Mouse (Mus musculus): Measurements from ENCODE around the gene Scnn1a.

Scnn1a gene

DNA sequence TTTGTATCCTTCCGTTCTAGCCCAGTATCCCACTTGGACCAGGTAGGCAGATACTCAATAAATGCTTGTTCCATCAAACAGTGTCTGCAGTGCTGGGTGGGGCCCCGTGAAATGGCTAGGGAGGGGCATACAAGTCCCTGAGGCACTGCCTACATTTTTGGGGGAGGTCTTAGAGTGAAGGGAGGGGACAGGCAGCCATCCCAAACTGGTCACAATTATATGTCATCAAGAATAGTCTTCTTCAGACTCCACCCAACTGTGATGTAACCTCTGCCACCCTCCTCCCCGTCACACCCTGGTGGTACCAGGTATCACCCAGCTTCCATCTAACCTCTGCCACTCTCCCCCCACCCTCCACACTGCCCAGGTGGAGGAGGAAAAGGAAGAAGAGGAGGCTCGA lies 24.4 kb downstream of the Scnn1a start:
- DNase-seq, result no peak

DNA sequence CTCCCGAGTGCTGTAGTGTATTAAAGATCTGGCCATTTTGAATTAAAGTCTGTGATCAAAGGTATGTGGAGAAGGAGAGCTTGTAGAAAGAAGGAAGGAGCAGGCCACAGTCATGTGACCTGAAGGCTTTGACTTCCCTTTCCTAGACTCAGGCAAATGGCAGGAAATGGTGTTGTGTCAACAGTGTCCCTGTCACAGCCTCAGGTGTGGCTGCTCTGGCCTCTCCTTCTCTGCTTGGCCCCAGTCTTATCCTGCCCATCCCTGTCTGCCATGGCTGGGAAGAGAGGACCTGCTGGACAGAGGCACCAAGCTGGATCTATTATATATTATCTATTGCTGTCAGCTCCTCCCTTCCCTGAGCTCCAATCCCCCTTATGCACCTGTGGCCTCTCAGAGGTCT lies 25.2 kb downstream of the Scnn1a start:
- DNase-seq, result no peak

DNA sequence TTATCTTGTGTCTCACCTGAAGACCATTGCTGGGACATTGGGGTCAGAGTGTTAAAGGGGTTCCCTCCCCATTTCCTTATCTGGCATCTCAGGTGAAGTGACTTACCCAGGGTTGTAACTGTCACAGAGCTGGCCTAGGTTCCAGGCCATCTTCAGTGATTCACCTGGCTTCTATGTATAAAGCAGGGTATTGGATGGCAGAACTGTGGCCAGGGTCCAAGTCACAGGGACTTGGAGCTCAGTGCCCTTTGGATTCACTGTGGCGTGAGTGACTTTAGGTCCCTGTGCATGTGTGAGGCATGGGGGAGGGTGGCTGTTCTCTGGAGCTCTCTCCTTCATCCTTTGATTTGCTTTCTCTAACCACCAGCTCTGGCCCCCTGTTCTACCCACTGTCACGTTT lies 25.6 kb downstream of the Scnn1a start:
- DNase-seq, result no peak

DNA sequence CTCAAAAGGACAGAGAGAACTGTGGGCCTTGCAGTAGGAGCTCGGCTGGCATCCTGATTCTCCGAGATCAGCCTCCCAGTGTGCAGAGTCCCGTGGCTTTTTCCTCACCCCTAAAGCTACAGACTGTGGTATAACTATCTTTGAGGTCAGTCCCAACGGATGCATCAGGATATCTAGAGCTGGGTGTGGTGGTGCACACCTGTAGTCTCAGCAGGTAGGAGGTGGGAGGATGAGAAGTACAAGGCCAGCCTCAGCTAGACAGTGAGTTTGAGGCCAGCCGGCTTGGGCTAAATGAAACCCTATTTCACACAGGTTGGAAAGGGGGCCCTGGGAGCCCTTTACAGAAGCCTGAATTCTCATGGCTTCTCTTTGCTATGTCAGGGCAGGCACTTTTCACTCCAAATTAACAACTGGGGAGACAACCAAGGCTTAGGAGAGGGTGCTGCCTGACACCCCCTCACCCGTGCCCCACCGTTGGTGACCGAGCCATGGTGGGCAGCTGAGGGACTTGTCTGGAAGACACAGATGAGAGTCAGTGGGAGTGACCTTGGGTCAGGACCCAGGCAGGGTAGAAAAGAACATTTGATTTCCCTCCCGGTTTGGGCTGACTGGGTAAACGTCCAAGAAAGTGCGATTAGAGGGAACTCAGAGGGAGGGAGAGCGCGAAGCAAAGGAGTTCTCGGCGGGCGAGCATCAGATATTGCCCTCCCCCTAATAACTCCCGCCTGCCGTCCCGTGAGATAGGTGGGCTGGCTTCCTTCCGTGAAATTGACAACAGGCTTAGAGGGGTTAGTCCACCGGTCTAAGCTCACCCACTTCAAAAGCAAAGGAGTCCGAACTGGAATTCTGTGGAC lies 28.5 kb downstream of the Scnn1a start, which contains the start of gene Tnfrsf1a:
Gene Tnfrsf1a (plus strand): TSS at position 642 of the 854 bp plus-strand sequence.
- DNase-seq, result no peak

DNA sequence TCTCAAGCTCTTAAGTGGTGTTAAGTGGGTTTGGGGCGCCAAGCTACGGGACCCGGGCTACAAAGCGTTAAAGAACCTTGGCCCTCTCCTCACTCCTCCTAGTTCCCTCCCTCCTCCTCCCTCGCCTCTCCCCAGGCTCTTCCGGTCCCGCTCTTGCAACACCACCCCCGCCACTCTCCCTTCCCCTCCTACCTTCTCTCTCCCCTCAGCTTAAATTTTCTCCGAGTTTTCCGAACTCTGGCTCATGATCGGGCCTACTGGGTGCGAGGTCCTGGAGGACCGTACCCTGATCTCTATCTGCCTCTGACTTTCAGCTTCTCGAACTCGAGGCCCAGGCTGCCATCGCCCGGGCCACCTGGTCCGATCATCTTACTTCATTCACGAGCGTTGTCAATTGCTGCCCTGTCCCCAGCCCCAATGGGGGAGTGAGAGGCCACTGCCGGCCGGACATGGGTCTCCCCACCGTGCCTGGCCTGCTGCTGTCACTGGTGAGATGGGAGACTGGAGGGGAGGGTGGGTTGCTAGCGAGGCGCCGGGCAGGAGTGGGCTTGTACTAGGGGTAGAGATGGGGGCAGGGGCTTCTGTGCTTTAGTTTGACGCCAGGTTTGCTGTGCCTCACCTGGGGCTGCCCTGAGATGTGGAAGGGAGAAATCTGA lies 29.2 kb downstream of the Scnn1a start:
- peak; percentile 85 to 88 for DNase-seq

DNA sequence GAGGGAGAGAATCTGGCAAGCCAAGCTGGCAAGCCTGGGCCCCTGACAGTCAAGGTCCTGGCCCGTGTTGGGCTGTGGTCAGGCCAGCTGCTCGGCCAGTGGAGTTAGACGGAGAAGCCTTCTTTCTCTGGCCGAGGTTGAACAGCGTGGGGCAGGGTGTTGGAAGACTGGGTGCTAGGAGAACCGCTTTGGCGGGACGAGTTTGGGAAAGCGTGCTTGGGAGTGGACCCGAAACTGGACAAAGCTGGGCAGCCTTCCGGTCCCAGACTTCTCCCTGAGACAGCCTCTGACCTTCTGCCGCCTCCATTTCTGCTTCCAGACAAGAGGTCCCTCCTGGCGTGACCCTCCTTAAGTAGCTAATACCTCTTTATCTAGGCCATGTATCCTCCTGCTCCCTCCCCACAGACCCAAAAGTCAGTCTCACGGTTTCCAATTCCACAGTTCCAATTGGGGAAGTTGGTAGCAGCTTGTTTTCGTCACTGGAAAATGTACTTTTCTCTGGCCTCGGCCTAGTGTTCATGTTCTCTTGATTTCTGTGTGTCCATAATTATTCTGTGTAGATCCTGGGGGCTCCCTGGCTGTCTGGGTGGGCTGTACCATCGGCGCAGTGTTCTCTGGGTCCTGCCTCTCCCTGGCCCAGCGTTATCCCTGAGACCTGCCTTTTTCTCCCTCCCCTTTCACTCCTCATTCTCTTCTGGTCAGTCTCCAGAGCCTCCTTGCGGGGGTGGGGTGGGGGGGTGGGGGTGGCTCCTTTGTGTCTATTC lies 30.0 kb downstream of the Scnn1a start:
- DNase-seq, result peak; percentile 57 to 60

DNA sequence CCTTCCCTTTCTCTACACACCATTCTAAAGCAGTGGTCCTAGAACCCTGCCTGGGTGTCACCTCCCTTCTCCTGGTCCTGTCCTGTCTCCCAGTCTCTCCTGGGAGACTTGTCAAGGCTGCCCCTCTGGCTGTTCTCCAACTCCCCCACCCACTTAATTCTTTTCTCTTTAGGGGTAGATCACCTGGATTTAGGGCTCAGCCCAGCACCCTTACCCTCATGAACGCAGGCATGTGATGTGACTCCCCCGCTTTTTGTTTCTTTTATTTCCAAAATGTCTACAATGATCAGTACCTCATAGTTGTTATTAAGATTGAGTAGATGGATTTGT lies 30.5 kb downstream of the Scnn1a start:
- DNase-seq, result no peak

DNA sequence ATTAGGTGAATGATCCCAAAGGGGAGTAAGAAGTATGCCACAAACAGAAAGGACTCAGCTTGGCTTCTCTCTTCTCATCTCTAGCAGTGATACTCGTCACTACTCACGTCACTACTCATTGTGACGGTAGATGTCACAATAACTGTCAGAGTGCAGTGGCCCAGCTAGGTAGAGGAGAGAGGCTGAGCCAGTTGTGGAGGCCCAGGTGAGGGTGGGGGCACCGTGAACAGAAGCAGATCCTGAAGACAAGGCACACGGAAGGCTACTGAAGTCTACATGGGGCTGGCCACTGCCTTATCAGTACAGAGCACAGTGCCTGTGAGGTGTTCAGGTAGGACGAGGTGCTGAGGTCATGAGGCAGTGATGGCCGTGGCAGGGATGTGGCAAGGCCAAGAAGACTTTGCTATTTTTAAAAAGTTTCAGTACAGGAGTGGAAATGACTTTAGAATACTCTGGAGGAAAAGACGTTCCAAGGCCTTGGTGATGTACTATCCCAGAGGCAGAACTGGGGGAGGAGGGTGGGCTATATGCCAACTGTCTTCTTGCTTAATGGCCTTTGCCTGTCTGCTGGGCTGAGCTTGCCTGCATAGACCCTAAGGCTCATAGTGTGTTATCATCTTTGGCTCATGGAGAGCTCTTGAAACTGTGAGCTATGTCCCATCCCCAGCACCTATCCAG lies 31.0 kb downstream of the Scnn1a start:
- DNase-seq, result peak in 1 of 2 experiments; percentile 54

DNA sequence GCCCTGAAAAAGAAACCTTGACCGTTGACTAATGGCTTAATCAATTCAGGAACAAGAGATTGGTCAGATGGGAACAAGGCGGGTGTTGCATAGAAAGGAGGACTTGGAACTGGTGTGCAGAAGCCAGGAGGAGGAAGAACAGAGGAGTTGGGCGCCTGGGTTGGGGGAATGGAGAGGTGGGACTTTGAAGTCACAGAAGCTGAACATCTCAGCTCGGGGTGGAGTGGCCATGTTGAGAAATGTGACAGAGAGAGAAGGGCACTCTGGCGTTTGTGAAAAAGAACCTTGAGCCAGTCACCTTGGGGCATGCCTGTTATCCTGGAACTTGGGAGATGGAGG lies 31.6 kb downstream of the Scnn1a start:
- DNase-seq, result no peak

DNA sequence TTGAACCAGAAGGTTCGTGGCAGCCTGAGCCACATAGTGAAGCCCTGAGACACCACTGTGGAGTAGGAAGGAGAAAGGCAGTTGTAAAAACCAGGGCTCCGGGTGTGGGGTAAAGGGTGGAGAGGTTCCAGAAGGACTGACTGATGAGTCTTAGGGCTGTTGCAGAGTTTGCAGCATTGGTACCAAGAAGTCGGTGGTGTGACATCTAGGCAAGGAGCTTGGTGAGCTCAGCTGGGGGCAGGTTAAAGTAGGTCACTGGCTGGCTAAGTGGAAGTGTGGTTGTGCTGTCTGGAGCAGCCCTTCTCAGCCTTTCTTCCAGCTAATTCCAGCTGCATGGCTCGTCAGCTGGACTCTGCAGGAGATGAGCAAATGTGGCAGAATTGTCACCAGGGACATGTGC lies 32.4 kb downstream of the Scnn1a start:
- DNase-seq, result no peak

DNA sequence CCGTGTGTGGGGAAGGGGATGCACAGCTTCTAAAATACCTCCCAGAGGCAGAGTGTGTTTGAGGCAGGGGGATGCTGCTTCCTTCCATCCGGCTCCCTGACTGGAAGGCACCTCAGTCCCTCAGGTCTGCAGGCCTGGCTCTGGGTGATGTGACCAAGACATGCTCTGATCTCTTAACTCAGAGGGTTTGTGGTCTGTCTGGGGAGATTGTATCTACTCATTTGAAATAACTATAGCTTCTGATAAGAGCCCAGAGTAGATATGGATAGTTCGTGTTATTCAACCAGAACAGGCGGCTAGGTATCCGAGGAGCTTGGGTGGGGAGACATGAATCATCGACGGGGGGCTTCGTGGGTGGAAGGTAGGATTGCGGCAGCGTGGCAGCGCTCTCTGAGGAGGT lies 32.8 kb downstream of the Scnn1a start:
- no peak for DNase-seq

DNA sequence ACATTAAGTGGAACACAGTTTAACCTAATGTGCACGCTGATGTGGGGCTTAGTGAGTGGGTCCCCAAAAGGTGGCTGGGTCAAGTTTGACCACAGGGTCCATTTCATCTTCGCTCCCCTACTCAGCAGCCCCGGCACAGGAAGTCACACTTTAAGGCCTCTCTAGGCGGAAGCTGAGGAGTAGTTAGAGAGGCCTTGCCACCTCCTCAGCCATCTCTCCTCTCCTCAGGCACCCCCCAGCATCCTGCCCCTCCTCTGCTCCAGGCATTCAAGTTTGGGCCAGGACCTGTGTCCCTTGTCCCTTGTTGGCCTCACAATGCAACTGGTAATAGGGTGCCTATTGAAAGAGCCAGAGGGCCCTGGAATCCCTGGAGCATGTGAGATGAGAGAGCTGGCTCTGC lies 33.2 kb downstream of the Scnn1a start:
- no peak for DNase-seq

DNA sequence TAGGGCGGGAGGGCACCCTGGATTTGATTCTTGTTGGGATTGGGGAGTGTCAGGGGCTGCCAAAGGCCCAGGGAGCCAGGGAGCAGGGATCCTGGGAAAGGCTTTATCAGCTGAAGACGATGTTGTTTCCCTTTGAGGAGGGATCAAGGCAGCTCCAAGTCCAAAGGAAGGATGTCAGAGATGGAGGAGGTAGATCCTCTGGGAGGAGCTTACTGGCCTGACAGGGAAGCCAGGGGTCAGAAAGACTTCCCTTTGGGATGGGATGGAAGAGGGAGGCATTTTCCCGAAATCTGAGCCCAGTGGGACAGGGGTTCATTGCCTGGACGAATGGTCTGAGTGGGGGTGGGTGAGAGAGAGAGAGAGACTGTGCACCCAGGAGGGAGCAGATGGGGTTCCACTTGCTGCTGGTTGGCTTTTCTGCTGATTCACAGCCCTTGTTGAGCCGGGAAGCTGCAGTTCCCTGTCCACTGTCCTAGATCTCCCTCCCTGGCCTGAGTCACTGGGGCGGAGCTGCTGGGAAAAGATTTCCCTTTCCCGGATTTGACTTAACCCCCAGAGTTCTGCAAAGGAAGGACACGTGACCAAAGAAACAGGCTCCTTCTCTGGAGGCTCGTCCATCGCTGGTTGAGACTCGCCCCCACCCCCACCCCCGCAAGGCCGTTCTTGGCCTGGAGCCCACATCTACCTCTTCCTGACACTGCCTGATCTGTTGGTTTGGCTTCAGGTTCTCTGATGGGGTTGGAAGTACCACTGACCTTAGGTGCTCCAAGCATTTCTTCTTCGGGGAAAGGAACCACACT lies 34.1 kb downstream of the Scnn1a start:
- peak; percentile 66 to 74 for DNase-seq

DNA sequence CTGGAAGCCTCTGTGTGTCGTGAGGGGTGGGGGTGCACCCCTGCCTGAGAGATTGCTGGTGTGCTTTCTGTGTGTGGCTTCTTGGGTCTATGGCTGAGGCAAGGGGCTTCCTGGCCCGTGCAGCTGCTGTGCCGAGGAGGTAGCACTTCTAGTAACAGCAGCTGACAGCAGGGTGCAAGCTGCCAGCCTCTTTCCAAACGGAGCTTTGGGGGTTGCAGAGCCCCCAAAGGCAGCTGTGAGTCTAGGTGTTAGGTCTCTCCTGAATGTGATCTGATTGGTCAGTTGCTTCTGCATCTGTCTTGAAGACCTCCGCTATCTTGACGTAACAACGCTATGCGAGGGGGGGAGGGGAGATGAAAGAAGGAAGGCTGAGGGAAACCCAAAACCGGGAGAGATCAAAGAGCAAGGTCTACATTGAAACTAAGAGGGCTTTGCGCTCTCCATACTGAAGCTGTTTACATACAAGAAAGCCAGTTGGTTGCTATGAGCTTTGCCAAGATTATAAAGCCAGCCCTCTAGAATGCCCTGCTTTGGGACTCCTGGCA lies 34.8 kb downstream of the Scnn1a start:
- peak in 1 of 2 experiments; percentile 60 for DNase-seq

DNA sequence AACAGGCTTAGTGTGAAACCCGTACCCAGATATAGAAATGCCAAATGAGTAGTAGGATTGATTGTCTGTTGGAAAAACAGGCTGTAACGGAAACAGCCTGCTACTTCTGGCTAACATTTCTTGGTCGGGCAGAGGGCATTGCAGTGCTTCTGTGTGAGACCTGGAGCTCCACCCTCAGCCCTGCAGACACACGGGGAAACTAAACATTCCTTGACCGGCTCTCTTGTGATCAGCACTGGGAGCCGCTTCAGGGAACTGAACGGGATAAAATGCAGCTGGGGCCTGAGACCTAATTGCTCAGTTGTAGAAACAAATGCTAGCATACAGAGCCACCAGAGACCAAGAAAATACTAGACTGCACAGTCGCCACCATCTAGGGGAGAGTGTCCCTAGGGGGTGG lies 35.8 kb downstream of the Scnn1a start:
- DNase-seq, result peak in 1 of 2 experiments; percentile 63

DNA sequence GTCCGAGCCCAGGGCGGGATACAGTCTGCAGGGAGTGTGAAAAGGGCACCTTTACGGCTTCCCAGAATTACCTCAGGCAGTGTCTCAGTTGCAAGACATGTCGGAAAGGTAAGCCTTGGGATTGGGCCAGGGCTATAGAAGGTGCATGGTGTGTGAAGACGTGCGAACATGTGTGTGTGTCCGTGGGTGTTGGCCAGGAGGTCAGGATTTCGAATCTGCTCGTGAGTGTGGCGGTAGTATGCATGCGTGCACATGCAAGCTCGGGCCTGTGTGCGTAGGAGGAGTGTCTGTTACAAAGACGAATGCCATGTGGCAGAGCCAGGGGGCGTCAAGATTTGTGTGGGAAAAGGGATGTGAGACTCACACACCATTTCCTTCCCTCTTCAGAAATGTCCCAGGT lies 36.9 kb downstream of the Scnn1a start:
- no peak for DNase-seq

DNA sequence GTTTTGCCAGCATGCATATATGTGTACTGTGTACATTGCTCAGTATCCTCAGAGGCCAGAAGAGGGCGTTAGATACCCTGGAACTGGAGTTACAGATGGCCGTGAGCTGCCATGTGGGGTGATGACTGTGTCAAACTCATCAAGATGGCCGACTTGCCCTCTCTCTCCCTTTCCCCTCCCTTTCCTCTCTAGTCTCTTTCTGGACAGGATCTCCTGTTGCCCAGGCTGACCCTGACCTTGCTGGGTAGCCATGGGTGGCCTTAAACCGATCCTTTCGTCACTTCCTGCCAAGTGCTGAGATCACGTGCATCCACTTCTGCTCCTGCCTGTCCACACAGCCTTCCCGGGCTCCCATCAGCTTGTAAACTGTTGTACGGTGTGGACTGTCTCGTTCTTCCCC lies 39.5 kb downstream of the Scnn1a start:
- DNase-seq, result no peak

DNA sequence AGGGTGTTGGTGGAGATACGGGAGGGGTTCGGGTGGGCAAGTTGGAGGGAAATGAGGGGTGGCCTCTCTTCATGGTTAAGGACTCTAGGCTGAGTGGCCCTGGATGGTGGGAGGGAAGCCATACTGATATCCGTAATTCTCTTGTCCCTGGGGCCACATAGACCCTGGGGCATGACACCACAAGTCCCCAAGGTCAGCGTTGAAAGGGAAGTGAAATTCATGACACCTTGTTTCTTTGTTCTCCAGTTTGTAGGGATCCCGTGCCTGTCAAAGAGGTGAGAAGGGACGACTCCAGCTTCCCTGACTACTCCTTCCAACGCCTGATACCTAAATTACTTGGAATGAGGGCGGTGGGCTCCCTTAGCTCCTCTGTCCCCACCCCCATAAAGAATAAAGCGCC lies 40.4 kb downstream of the Scnn1a start:
- DNase-seq, result no peak

DNA sequence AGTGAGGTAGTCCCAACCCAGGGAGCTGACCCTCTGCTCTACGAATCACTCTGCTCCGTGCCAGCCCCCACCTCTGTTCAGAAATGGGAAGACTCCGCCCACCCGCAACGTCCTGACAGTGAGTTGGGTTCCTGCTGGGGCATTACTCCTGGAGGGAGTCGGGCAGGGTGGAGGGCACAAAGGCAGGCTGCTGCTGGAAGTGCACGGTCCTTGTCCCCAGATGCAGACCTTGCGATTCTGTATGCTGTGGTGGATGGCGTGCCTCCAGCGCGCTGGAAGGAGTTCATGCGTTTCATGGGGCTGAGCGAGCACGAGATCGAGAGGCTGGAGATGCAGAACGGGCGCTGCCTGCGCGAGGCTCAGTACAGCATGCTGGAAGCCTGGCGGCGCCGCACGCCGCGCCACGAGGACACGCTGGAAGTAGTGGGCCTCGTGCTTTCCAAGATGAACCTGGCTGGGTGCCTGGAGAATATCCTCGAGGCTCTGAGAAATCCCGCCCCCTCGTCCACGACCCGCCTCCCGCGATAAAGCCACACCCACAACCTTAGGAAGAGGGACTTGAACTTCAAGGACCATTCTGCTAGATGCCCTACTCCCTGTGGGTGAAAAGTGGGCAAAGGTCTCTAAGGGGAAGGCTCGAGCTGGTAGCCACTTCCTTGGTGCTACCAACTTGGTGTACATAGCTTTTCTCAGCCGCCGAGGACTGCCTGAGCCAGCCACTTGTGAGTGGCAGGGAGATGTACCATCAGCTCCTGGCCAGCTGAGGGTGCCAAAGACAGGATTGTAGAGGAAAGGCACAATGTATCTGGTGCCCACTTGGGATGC lies 41.2 kb downstream of the Scnn1a start:
- peak; percentile 69 to 77 for DNase-seq

DNA sequence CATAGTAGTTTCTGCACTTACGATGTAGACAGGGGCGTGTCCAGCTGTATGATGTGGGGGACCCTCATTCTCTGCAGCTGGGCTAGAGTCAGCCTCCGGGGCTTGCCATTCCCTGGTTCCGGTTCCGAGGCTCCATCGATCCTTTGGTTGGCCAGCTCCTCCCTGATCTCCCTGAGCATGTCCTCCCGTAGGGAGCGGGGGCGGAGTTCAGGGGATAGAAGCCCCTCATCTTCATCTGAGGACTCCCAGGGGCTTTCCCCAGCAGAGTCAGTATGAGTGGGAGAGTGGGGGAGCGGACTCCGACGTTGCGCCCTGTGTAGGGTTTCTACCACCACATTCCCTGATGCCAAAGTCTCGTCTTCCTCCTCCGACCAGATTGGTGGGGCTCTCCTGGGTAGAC lies 42.6 kb downstream of the Scnn1a start:
- no peak for DNase-seq

Data from lung, postnatal 4 days (tissue).